24 mouse cellular contexts compared by ENCODE assay signal in genomic region chr12:37057411-37057810, GRCm38 (mm10). TPM values are rescaled to one million over a fixed set of nuclear protein-coding genes. Genes with fewer than 3 reads are reported as not detected.
A peak's percentile ranks its signal among the peaks of the same experiment; 100 is the strongest.
DNase-seq lines count a peak whose midpoint lies in the region; ATAC-seq lines count a peak whose summit lies in the region.
"Had no signal": no experiment of that assay in that cellular context is flagged by ENCODE, and none has a peak within 500 bp of the region (broad histone marks: within the 10 kb centered on the region; RNA-seq: fewer than 3 reads in every experiment).

No protein-coding gene starts in this region.

- H3K9me3 ChIP-seq in embryonic facial prominence, embryonic 11.5 days (replicated peaks; ENCODE audit: control insufficient read depth, low read length), result no peaks in the 10 kb centered on the region
- no peaks in the 10 kb centered on the region for H3K9me3 ChIP-seq in embryonic facial prominence, embryonic 10.5 days
- H3K9me3 ChIP-seq: embryonic facial prominence, embryonic 13.5 days; forebrain, embryonic 13.5 days; forebrain, embryonic 15.5 days; G1E had no signal

- 43% methylated on average over 3 of the region's 3 CpGs for WGBS in embryonic facial prominence, embryonic 11.5 days
- WGBS in embryonic facial prominence, embryonic 10.5 days, result 63% methylated on average over 3 of the region's 3 CpGs

- H3K9ac ChIP-seq in embryonic facial prominence, embryonic 11.5 days (replicated peaks; ENCODE audit: low read length), result no peak overlapping the region
- H3K9ac ChIP-seq: embryonic facial prominence, embryonic 13.5 days; forebrain, embryonic 13.5 days; forebrain, embryonic 15.5 days; forebrain, postnatal 0 days had no signal

- H3K27me3 ChIP-seq in embryonic facial prominence, embryonic 11.5 days (ENCODE audit: control insufficient read depth, insufficient read depth, low read length), result no peaks in the 10 kb centered on the region
- H3K27me3 ChIP-seq in embryonic facial prominence, embryonic 10.5 days (replicated peaks; ENCODE audit: low read depth, poor library complexity, severe bottlenecking), result no peaks in the 10 kb centered on the region
- H3K27me3 ChIP-seq: CH12.LX; embryonic facial prominence, embryonic 13.5 days; forebrain, embryonic 13.5 days; forebrain, embryonic 15.5 days had no signal

- DNase-seq in embryo, embryonic 10 days (ENCODE audit: low spot score), result peak; percentile 7
- DNase-seq in embryo, embryonic 10.5 days (ENCODE audit: low spot score), result no peak
- DNase-seq in embryonic facial prominence, embryonic 11.5 days (ENCODE audit: low spot score), result peak; percentile 72
- no peak for DNase-seq in embryonic facial prominence, embryonic 10.5 days (ENCODE audit: low spot score)
- no peak for DNase-seq in gastrocnemius, postnatal 25 days
- DNase-seq: adrenal gland, adult 8-10 months; adrenal gland, postnatal 14 days; adrenal gland, postnatal 36 days; B cell, adult 2 months; cerebellum, adult 11-12 months; cerebellum, adult 2 months; cerebellum, adult 9-10 months; cerebellum, postnatal 10 days; cerebellum, postnatal 36 days; forebrain, postnatal 0 days had no signal

- ATAC-seq in embryonic facial prominence, embryonic 11.5 days (replicated peaks; ENCODE audit: insufficient number of reproducible peaks, low FRiP score, low TSS enrichment, low read depth), result no peak
- ATAC-seq: activated CD4-positive, CD25-positive, alpha-beta regulatory T cell, adult 4 months; CD4-positive, CD25-positive, alpha-beta regulatory T cell, adult 4 months; forebrain, embryonic 13.5 days; forebrain, embryonic 15.5 days; forebrain, postnatal 0 days; Patski had no signal

- no peaks in the 10 kb centered on the region for H3K4me1 ChIP-seq in embryonic facial prominence, embryonic 11.5 days (ENCODE audit: control insufficient read depth, insufficient read depth, low read length)
- H3K4me1 ChIP-seq in embryonic facial prominence, embryonic 10.5 days, result peaks cover 12% of the 10 kb centered on the region
- H3K4me1 ChIP-seq: embryonic facial prominence, embryonic 13.5 days; forebrain, embryonic 15.5 days had no signal

- H3K4me3 ChIP-seq in embryonic facial prominence, embryonic 11.5 days (ENCODE audit: low read depth, low read length), result no peak overlapping the region
- no peak overlapping the region for H3K4me3 ChIP-seq in embryonic facial prominence, embryonic 10.5 days
- H3K4me3 ChIP-seq: embryonic facial prominence, embryonic 13.5 days; forebrain, embryonic 13.5 days; forebrain, embryonic 15.5 days had no signal

- H3K36me3 ChIP-seq in embryonic facial prominence, embryonic 11.5 days (replicated peaks; ENCODE audit: control insufficient read depth, insufficient read depth, low read depth, low read length), result no peaks in the 10 kb centered on the region
- no peaks in the 10 kb centered on the region for H3K36me3 ChIP-seq in embryonic facial prominence, embryonic 10.5 days (replicated peaks)
- H3K36me3 ChIP-seq: embryonic facial prominence, embryonic 13.5 days; forebrain, embryonic 15.5 days; G1E had no signal

- no peak overlapping the region for H3K27ac ChIP-seq in embryonic facial prominence, embryonic 11.5 days (replicated peaks; ENCODE audit: low read depth, low read length)
- H3K27ac ChIP-seq in embryonic facial prominence, embryonic 10.5 days (replicated peaks), result no peak overlapping the region
- H3K27ac ChIP-seq: embryonic facial prominence, embryonic 13.5 days; forebrain, embryonic 13.5 days; forebrain, embryonic 15.5 days had no signal

- no peak overlapping the region for H3K4me2 ChIP-seq in embryonic facial prominence, embryonic 11.5 days (ENCODE audit: low read depth, low read length)
- H3K4me2 ChIP-seq: embryonic facial prominence, embryonic 13.5 days; forebrain, embryonic 13.5 days; forebrain, embryonic 15.5 days had no signal

RNA-seq across cellular contexts. Expression of gene Meox2, which starts 50.9 kb away (rescaled TPM):
- 6.9 and 9.5 TPM in 2 replicates for polyA plus RNA-seq in embryonic facial prominence, embryonic 11.5 days (2014; fragmentation: Nextera tagmentation; extraction: Ambion mirVana)
- 0.70 and 2.7 TPM in 2 replicates for polyA plus RNA-seq in embryonic facial prominence, embryonic 10.5 days (2016; fragmentation: Nextera tagmentation; extraction: Ambion mirVana)
- 10 to 100 TPM; 12.8 to 14.3 TPM for total RNA-seq in gastrocnemius, postnatal 25 days (2021)
- total RNA-seq: CH12.LX; common myeloid progenitor, adult 5-6 weeks had no signal
- polyA plus RNA-seq: activated CD4-positive, CD25-positive, alpha-beta regulatory T cell, adult 4 months; CD4-positive, CD25-positive, alpha-beta regulatory T cell, adult 4 months; cerebellum, adult 2 months; G1E; Patski had no signal

Comparison
In these comparisons a context has a peak if more than half of its experiments do, and no peak if none do; other contexts are left out.
1. DNase-seq: peak in embryo, embryonic 10 days (single experiment) and embryonic facial prominence, embryonic 11.5 days (single experiment); none in embryo, embryonic 10.5 days (single experiment), embryonic facial prominence, embryonic 10.5 days (single experiment) and gastrocnemius, postnatal 25 days (single experiment).